Mouse (Mus musculus) forebrain, embryonic 11.5 days (tissue): Measurements from ENCODE around the gene Gstm2. TPM values are rescaled to one million over a fixed set of nuclear protein-coding genes. Genes with fewer than 3 reads are reported as not detected.
"Not testable (repeated sequence)": the region's sequence is repeated elsewhere in the genome, so short reads cannot be mapped to it uniquely, and the experiment has no call there.

ENCODE experiments used
- ATAC-seq: fragments of 200-750 bp; cut with Nextera tagmentation; replicated peaks from 2 replicates; pipeline ENCODE4 v1.8.0; 2017; ENCODE audit warnings: moderate TSS enrichment; ENCODE audit not compliant: low FRiP score
- DNase-seq: peaks from one replicate; pipeline ENCODE4 v3.0.0-alpha.2; 2017; ENCODE audit warnings: low spot score
- H3K27ac ChIP-seq: fragments of 300-500 bp; sonication (generic); 2 replicates; pipeline ENCODE4 v1.5.1; 2014; ENCODE audit warnings: low read depth, low read length
- H3K27me3 ChIP-seq: fragments of 300-500 bp; sonication (generic); 2 replicates; pipeline ENCODE4 v1.6.1; 2014; ENCODE audit warnings: mild to moderate bottlenecking, low read length, mixed read lengths; ENCODE audit not compliant: control insufficient read depth, insufficient read depth
- H3K36me3 ChIP-seq: fragments of 300-500 bp; sonication (generic); 2 replicates; pipeline ENCODE4 v1.6.1; 2014; ENCODE audit warnings: mild to moderate bottlenecking, low read length, moderate library complexity, mixed read lengths; ENCODE audit not compliant: control insufficient read depth, insufficient read depth
- H3K4me1 ChIP-seq: fragments of 300-500 bp; sonication (generic); replicated peaks from 2 replicates; pipeline ENCODE4 v1.6.1; 2014; ENCODE audit warnings: low read length, mixed read lengths; ENCODE audit not compliant: control insufficient read depth, insufficient read depth
- H3K4me2 ChIP-seq: fragments of 300-500 bp; sonication (generic); 2 replicates; pipeline ENCODE4 v1.6.1; 2014; ENCODE audit warnings: low read depth, mild to moderate bottlenecking, low read length, moderate library complexity, mixed read lengths; ENCODE audit not compliant: severe bottlenecking
- H3K4me3 ChIP-seq: fragments of 300-500 bp; sonication (generic); 2 replicates; pipeline ENCODE4 v1.5.1; 2014; ENCODE audit warnings: low read depth, low read length
- H3K9ac ChIP-seq: fragments of 300-500 bp; sonication (generic); 2 replicates; pipeline ENCODE4 v1.6.1; 2014; ENCODE audit warnings: low read length
- H3K9me3 ChIP-seq: fragments of 300-500 bp; sonication (generic); 2 replicates; pipeline ENCODE4 v1.6.1; 2016; ENCODE audit warnings: low read length, mixed read lengths; ENCODE audit not compliant: control insufficient read depth
- WGBS: fragments of 180-500 bp; shearing (Covaris S2); extraction: QIAGEN DNeasy Blood & Tissue Kit; methylation state at CpG from one replicate; pipeline ENCODE4 v1.1.7; 2014; 5-methylcytosine and 5-hydroxymethylcytosine counted together
- polyA plus RNA-seq: library from polyadenylated mRNA; unstranded; fragments of >200 nt; fragmentation: Nextera tagmentation; extraction: Ambion mirVana; gene quantifications from 2 replicates; pipeline ENCODE4 v1.2.1, GENCODE M21; 2014

Gene Gstm2
- polyA plus RNA-seq, 1 experiment from 2014 or later = 10.6 TPM

- Histone ChIP-seq H3K4me1 (no peaks in the 10 kb centered on the region), H3K4me3 (no peak overlapping the region)
These were observed 2.5 kb downstream of the Gstm2 start for GRCm38 (mm10) chr3:107983771-107984170.

DNA sequence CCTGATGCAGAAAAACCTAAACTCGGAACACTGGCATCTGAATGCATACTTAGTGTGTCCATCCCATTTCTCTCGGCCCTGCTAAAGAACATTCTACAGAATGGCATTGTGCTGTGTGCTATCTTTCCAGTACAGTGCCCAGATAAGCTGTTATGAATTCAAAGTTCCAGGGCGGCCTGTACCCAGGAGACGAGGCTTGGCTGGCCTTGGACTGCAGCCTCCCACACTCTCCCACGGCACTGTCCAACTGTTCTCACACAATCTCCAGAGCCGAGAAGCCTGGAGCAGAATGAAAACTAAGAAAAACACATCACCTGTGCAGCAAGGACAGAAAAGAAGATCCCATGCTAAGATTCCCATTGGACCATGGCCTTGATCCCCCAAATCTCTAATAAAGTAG is 3.5 kb downstream of the Gstm2 start:
- Histone ChIP-seq H3K9ac (no peak overlapping the region), H3K36me3 (no peaks in the 10 kb centered on the region), H3K9me3 (no peaks in the 10 kb centered on the region), H3K27ac (no peak overlapping the region), H3K4me2 (no peak overlapping the region), H3K27me3 (no peaks in the 10 kb centered on the region), H3K4me3 (no peak overlapping the region), H3K4me1 (no peaks in the 10 kb centered on the region)
- WGBS = 86% methylated on average over 6 of the region's 6 CpGs
- ATAC-seq (no peak), DNase-seq (no peak)

More at GRCm38 (mm10) chr3:107983771-107984170, 2.5 kb downstream of the Gstm2 start:
- WGBS = 66% methylated on average over 3 of the region's 3 CpGs
- ATAC-seq (no peak), DNase-seq (no peak)
- Histone ChIP-seq H3K27me3 (no peaks in the 10 kb centered on the region), H3K9me3 (no peaks in the 10 kb centered on the region), H3K36me3 (no peaks in the 10 kb centered on the region), H3K9ac (no peak overlapping the region), H3K27ac (no peak overlapping the region), H3K4me2 (no peak overlapping the region)

DNA sequence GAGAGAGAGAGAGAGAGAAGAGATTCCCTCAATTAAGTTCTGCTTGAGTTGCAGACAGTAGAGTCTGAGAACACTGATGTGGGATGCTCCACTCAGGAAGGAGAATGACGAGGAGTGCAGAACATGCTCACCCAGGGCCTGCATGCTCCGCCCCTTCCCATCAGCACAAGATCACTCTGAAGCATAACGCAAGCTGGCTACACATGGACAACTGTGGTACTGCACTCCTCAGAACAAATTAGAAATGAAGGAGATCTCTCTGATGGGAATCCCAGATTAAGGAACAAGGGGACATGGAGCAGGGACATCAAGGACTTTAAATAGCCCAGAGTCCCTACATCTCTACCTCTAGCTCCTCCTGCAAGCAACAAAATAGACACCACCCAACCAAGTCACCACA is 5.0 kb downstream of the Gstm2 start:
- WGBS = 73% methylated on average over 3 of the region's 3 CpGs
- H3K27me3 ChIP-seq = no peaks in the 10 kb centered on the region
- H3K4me3 ChIP-seq = no peak overlapping the region
- H3K9ac ChIP-seq = no peak overlapping the region
- ATAC-seq = no peak
- no peaks in the 10 kb centered on the region for H3K36me3 ChIP-seq
- H3K4me2 ChIP-seq = no peak overlapping the region
- no peak for DNase-seq
- no peak overlapping the region for H3K27ac ChIP-seq
- H3K4me1 ChIP-seq = no peaks in the 10 kb centered on the region
- H3K9me3 ChIP-seq = no peaks in the 10 kb centered on the region

GRCm38 (mm10) chr3:107977691-107978090 is 8.6 kb downstream of the Gstm2 start:
- no peak overlapping the region for H3K27ac ChIP-seq
- H3K36me3 ChIP-seq = no peaks in the 10 kb centered on the region
- ATAC-seq (no peak), DNase-seq (no peak)
- H3K4me3 ChIP-seq = no peak overlapping the region
- no peak overlapping the region for H3K4me2 ChIP-seq
- H3K9me3 ChIP-seq = no peaks in the 10 kb centered on the region
- WGBS = 78% methylated on average over 3 of the region's 3 CpGs
- no peaks in the 10 kb centered on the region for H3K4me1 ChIP-seq
- H3K9ac ChIP-seq = no peak overlapping the region
- H3K27me3 ChIP-seq = no peaks in the 10 kb centered on the region

DNA sequence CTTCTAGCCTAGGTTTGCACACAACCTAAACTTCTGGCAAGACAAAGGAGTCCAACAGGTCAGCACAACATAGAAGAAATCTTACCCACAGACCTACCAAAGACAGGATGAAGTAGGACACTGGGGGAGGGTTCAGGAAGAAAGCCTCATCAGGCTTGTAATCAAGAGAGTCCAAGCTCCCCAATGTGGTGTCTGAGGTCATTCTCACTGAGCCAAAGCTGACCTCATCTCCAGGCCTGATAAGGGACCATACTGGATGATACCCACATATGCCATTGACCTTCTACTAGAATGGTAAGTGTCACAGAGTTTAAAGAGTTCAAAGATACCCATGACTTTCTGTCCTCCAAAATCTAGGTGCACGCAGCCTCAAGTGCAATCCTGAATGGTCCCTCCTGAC is 12.0 kb downstream of the Gstm2 start:
- Histone ChIP-seq H3K4me3 (no peak overlapping the region), H3K36me3 (no peaks in the 10 kb centered on the region), H3K4me2 (no peak overlapping the region), H3K9ac (no peak overlapping the region), H3K9me3 (no peaks in the 10 kb centered on the region), H3K4me1 (no peaks in the 10 kb centered on the region), H3K27me3 (no peaks in the 10 kb centered on the region), H3K27ac (no peak overlapping the region)
- 92% methylated on average over 1 of the region's 1 CpGs for WGBS
- ATAC-seq = no peak
- no peak for DNase-seq

DNA sequence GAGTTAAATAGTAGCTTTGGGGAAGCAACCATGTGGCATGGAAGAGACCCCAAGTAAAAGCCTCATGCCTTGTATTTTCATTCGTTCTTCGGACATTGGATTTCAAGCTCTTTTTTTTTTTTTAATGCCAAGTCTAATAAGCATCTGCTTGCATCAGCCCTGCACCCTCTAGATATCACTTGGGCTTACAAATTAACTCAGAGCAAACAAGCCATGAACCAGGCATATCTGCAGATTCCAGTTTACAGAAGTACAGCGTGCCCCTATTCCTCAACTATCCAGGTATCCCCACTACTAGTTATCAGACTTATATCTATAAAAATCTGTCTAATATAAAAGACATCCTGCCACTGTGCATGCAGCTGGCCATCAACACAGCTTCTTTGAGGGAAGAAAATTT is 14.2 kb downstream of the Gstm2 start:
- Histone ChIP-seq H3K9me3 (no peaks in the 10 kb centered on the region), H3K4me3 (no peak overlapping the region), H3K4me1 (no peaks in the 10 kb centered on the region), H3K4me2 (no peak overlapping the region), H3K9ac (no peak overlapping the region), H3K36me3 (no peaks in the 10 kb centered on the region), H3K27ac (no peak overlapping the region), H3K27me3 (no peaks in the 10 kb centered on the region)
- ATAC-seq (no peak), DNase-seq (no peak)
- WGBS = 96% methylated on average over 3 of the region's 3 CpGs

GRCm38 (mm10) chr3:107971101-107971500 is 15.2 kb downstream of the Gstm2 start:
- 44% methylated on average over 3 of the region's 3 CpGs for WGBS
- H3K36me3 ChIP-seq, ATAC-seq, H3K9ac ChIP-seq, DNase-seq, H3K4me2 ChIP-seq, H3K4me3 ChIP-seq, H3K27ac ChIP-seq, H3K4me1 ChIP-seq, H3K27me3 ChIP-seq, H3K9me3 ChIP-seq: not testable (repeated sequence)

GRCm38 (mm10) chr3:107968724-107969395 is 17.4 kb downstream of the Gstm2 start, which contains the start of gene Gstm3:
Gene Gstm3 (minus strand): TSS chr3:107969283.
- Histone ChIP-seq H3K4me1 (no peaks in the 10 kb centered on the region), H3K27ac (no peak within 1 kb of the TSS), H3K9ac (no peak within 1 kb of the TSS), H3K4me3 (no peak within 1 kb of the TSS), H3K4me2 (no peak within 1 kb of the TSS), H3K27me3 (no peaks in the 10 kb centered on the region), H3K9me3 (no peaks in the 10 kb centered on the region), H3K36me3 (no peaks in the 10 kb centered on the region)
- WGBS = 70% methylated on average over 13 of the region's 13 CpGs
- DNase-seq (no peak), ATAC-seq (0 out of 2 replicates have a peak, but pooled peaks have one; percentile 30)

DNA sequence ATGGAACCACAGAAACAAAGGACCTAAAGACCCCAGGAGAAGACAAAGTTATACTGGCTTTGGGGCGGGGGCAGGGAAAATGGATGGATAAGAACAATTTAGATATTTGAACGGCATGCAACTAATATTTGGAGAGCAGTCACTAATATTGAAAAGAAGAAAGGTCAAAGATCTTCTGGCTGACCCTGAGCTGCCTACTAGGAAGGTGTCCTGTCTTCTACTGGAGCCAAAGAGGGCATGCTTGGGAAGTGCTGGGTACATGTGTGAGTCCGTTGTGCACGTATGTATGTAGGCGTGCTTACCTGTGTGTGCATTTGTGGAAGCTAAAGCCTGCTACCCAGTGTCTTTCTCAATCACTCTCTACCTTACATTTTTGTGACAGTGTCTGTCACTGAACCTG is 19.6 kb downstream of the Gstm2 start:
- no peak overlapping the region for H3K4me3 ChIP-seq
- 97% methylated on average over 5 of the region's 5 CpGs for WGBS
- DNase-seq (no peak), ATAC-seq (no peak)
- H3K27ac ChIP-seq = no peak overlapping the region
- no peaks in the 10 kb centered on the region for H3K9me3 ChIP-seq
- no peaks in the 10 kb centered on the region for H3K36me3 ChIP-seq
- no peaks in the 10 kb centered on the region for H3K27me3 ChIP-seq
- no peak overlapping the region for H3K9ac ChIP-seq
- H3K4me1 ChIP-seq = no peaks in the 10 kb centered on the region
- H3K4me2 ChIP-seq = no peak overlapping the region
